ENCODE assay signal across 26 mouse cellular contexts in genomic region chr3:143242691-143243090, GRCm38 (mm10).
DNase-seq lines count a peak whose midpoint lies in the region; ATAC-seq and TF ChIP-seq lines count a peak whose summit lies in the region.
"Had no signal": no experiment of that assay in that cellular context is flagged by ENCODE, and none has a peak within 500 bp of the region (broad histone marks: within the 10 kb centered on the region; RNA-seq: fewer than 3 reads in every experiment).

No protein-coding gene starts in this region.

- no peak for TF ChIP-seq RAD21 in CH12.LX (IDR thresholded peaks at IDR 0.05; ENCODE audit: low read depth, low read length)

- TF ChIP-seq EP300 in CH12.LX (IDR thresholded peaks at IDR 0.05; ENCODE audit: low read length), result no peak

- in situ Hi-C loops in CH12.LX (cut with MboI; ENCODE audit: low pct_ligation_motif_present, low pct_unique_long_range_greater_than_20kb, low sequenced_read_pairs), result no loop called here

- H3K27me3 ChIP-seq in CH12.LX (replicated peaks), result no peaks in the 10 kb centered on the region
- H3K27me3 ChIP-seq: embryonic facial prominence, embryonic 12.5 days; neural tube, embryonic 13.5 days had no signal

- no peaks in the 10 kb centered on the region for H3K4me1 ChIP-seq in CH12.LX (ENCODE audit: control insufficient read depth in 1 of 2, insufficient read depth in 2 of 2)
- H3K4me1 ChIP-seq: embryonic facial prominence, embryonic 12.5 days; heart, embryonic 10.5 days; neural tube, embryonic 13.5 days had no signal

- intact Hi-C loops in left cerebral cortex, postnatal 36 days (cut with DNase I), result loop anchor here (5.0 to 10.0 kb wide), 2 partner anchors 482 to 965 kb away; partner anchors contain the start of gene Lmo4
- intact Hi-C loops in left cerebral cortex, postnatal 4 days (cut with DNase I), result loop anchor here (10.0 kb wide), 3 partner anchors 962 to 1152 kb away; partner anchors contain the start of gene Lmo4

- H3K4me3 ChIP-seq in CH12.LX (replicated peaks in 1 of 3; ENCODE audit: low read depth in 2 of 3, low read length in 2 of 3, poor library complexity in 1 of 3), result no peak overlapping the region
- H3K4me3 ChIP-seq: embryonic facial prominence, embryonic 12.5 days; erythroblast, embryonic 14.5 days; heart, embryonic 10.5 days; myocyte; neural tube, embryonic 13.5 days had no signal

- no peaks in the 10 kb centered on the region for H3K9me3 ChIP-seq in CH12.LX (replicated peaks; ENCODE audit: low read length)
- H3K9me3 ChIP-seq: embryonic facial prominence, embryonic 12.5 days; heart, embryonic 10.5 days; neural tube, embryonic 13.5 days had no signal

- ATAC-seq in frontal cortex, adult (ENCODE audit: low TSS enrichment), result peak; percentile 47
- ATAC-seq: inflammation-experienced regulatory T-cells, adult 6 months; midbrain, embryonic 16.5 days had no signal

- no peaks in the 10 kb centered on the region for H3K79me2 ChIP-seq in CH12.LX (replicated peaks; ENCODE audit: control insufficient read depth, extremely low read depth, insufficient read depth, poor library complexity, severe bottlenecking)

- dilution Hi-C loops in CH12.LX (cut with MboI; ENCODE audit: extremely low pct_ligation_motif_present, extremely low pct_unique_long_range_greater_than_20kb, low sequenced_read_pairs), result no loop called here

- no peaks in the 10 kb centered on the region for H3K36me3 ChIP-seq in CH12.LX (replicated peaks in 1 of 2; ENCODE audit: control insufficient read depth in 1 of 2, insufficient read depth in 1 of 2, low read length in 1 of 2)
- H3K36me3 ChIP-seq: embryonic facial prominence, embryonic 12.5 days; heart, embryonic 10.5 days; neural tube, embryonic 13.5 days had no signal

- no peak for DNase-seq in frontal cortex, postnatal 25 days (ENCODE audit: low spot score in 2 of 2)
- DNase-seq in left cerebral cortex, postnatal 36 days (ENCODE audit: low spot score in 2 of 2), result peak; percentile 20 to 26
- no peak for DNase-seq in left cerebral cortex, postnatal 4 days
- no peak for DNase-seq in CH12.LX (ENCODE audit: extremely low read depth)
- peak; percentile 45 for DNase-seq in brain, embryonic 14.5 days (ENCODE audit: low read depth)
- no peak for DNase-seq in spleen, adult 18-20 months
- DNase-seq: adrenal gland, adult 8-10 months; B cell, adult 2 months; cerebellum, adult 2 months; cerebellum, postnatal 25 days; gastrocnemius, postnatal 10 days; heart, postnatal 4 days; kidney, postnatal 25 days; lung, postnatal 36 days; thymus, postnatal 14 days had no signal

- H3K27ac ChIP-seq in CH12.LX (ENCODE audit: insufficient read depth, low read depth), result no peak overlapping the region
- H3K27ac ChIP-seq: embryonic facial prominence, embryonic 12.5 days; heart, embryonic 10.5 days; hindbrain, embryonic 14.5 days; liver, embryonic 14.5 days; neural tube, embryonic 13.5 days had no signal

- no peak for TF ChIP-seq POLR2A in CH12.LX (IDR thresholded peaks at IDR 0.05; ENCODE audit: low read depth, low read length)
- TF ChIP-seq POLR2A in brain, embryonic 14.5 days (IDR thresholded peaks at IDR 0.05; ENCODE audit: borderline replicate concordance, extremely low read depth, insufficient read depth, insufficient read length, poor library complexity, severe bottlenecking), result no peak

- H3K9ac ChIP-seq in CH12.LX (ENCODE audit: insufficient read depth, low read depth), result no peak overlapping the region
- H3K9ac ChIP-seq: embryonic facial prominence, embryonic 12.5 days; hindbrain, embryonic 14.5 days; liver, embryonic 14.5 days; lung, embryonic 14.5 days; neural tube, embryonic 13.5 days had no signal

- no peak for TF ChIP-seq CTCF in CH12.LX (conservative IDR thresholded peaks at IDR 0.05 in 1 of 2, IDR thresholded peaks at IDR 0.05 in 1 of 2; ENCODE audit: low read depth in 2 of 2, low read length in 2 of 2)
- TF ChIP-seq CTCF in brain, embryonic 14.5 days (IDR thresholded peaks at IDR 0.05; ENCODE audit: borderline replicate concordance, extremely low read depth, insufficient read depth, insufficient read length), result no peak

- H3K4me2 ChIP-seq in CH12.LX (ENCODE audit: insufficient read depth, low read depth, poor library complexity, severe bottlenecking), result peak overlapping the region; percentile 7
- H3K4me2 ChIP-seq: embryonic facial prominence, embryonic 12.5 days; hindbrain, embryonic 14.5 days; lung, embryonic 14.5 days; neural tube, embryonic 13.5 days had no signal

TF ChIP-seq in CH12.LX, 34 proteins besides CTCF, POLR2A, EP300 and RAD21:
- TF ChIP-seq BHLHE40 (IDR thresholded peaks at IDR 0.05; ENCODE audit: low read depth, low read length), result peak; percentile 49
- no peak for TF ChIP-seq HCFC1 (IDR thresholded peaks at IDR 0.05; ENCODE audit: low read depth, low read length)
- no peak for TF ChIP-seq IRF4 (IDR thresholded peaks at IDR 0.05; ENCODE audit: low read depth, low read length)
- TF ChIP-seq RCOR1 (conservative IDR thresholded peaks at IDR 0.05; ENCODE audit: low read depth, low read length), result no peak

Comparison
In these comparisons a context has a peak if more than half of its experiments do, and no peak if none do; other contexts are left out.
1. DNase-seq: peak in left cerebral cortex, postnatal 36 days (2 of 2) and brain, embryonic 14.5 days (single experiment); none in frontal cortex, postnatal 25 days (0 of 2), left cerebral cortex, postnatal 4 days (single experiment), CH12.LX (single experiment) and spleen, adult 18-20 months (0 of 2).